Mouse (Mus musculus): ENCODE data around the gene Man1a2. TPM values are rescaled to one million over a fixed set of nuclear protein-coding genes. Genes with fewer than 3 reads are reported as not detected.
A peak's percentile ranks its signal among the peaks of the same experiment; 100 is the strongest.

Gene Man1a2
- total and polyA plus RNA-seq, 2 experiments from 2014 or later, result 49.0 to 73.2 TPM

GRCm38 (mm10) chr3:100568443-100569390 is 116.6 kb downstream of the Man1a2 start:
- Histone ChIP-seq H3K27me3 (ENCODE audit: insufficient read depth, low read length) (no peaks in the 10 kb centered on the region), H3K4me3 (ENCODE audit: low read length) (no peak overlapping the region), H3K36me3 (ENCODE audit: insufficient read depth, low read length) (no peaks in the 10 kb centered on the region; the same call in 1 of the 2 replicates), H3K27ac (no peak overlapping the region), H3K4me2 (ENCODE audit: low read depth, low read length) (no peak overlapping the region), H3K4me1 (ENCODE audit: insufficient read depth, low read length) (no peaks in the 10 kb centered on the region), H3K9me3 (ENCODE audit: low read length) (no peaks in the 10 kb centered on the region), H3K9ac (replicated peaks; ENCODE audit: low read length) (no peak overlapping the region)
- WGBS, result 83% methylated on average over 13 of the region's 13 CpGs
- ATAC-seq (peak; percentile 53; the same call in 1 of the 2 replicates), DNase-seq (ENCODE audit: low spot score) (peak; percentile 64)
- peak; percentile 73 for TF ChIP-seq CTCF (IDR thresholded peaks at IDR 0.05; ENCODE audit: low read depth)

- H3K4me3 ChIP-seq (ENCODE audit: low read length), result no peak overlapping the region
- H3K27ac ChIP-seq, result no peak overlapping the region
- 79% methylated on average over 2 of the region's 2 CpGs for WGBS
- no peaks in the 10 kb centered on the region for H3K27me3 ChIP-seq (ENCODE audit: insufficient read depth, low read length)
- H3K9me3 ChIP-seq (ENCODE audit: low read length), result no peaks in the 10 kb centered on the region
- H3K4me1 ChIP-seq (ENCODE audit: insufficient read depth, low read length), result no peaks in the 10 kb centered on the region
- H3K4me2 ChIP-seq (ENCODE audit: low read depth, low read length), result no peak overlapping the region
- TF ChIP-seq CTCF (IDR thresholded peaks at IDR 0.05; ENCODE audit: low read depth), result no peak
- ATAC-seq (no peak), DNase-seq (ENCODE audit: low spot score) (no peak)
- H3K36me3 ChIP-seq (ENCODE audit: insufficient read depth, low read length), result no peaks in the 10 kb centered on the region; the same call in 1 of the 2 replicates
- no peak overlapping the region for H3K9ac ChIP-seq (replicated peaks; ENCODE audit: low read length)
Observed at GRCm38 (mm10) chr3:100563565-100563964, 121.7 kb downstream of the Man1a2 start.

GRCm38 (mm10) chr3:100562455-100562854 is 122.8 kb downstream of the Man1a2 start:
- WGBS, result 95% methylated on average over 7 of the region's 7 CpGs

GRCm38 (mm10) chr3:100561561-100562175 is 123.6 kb downstream of the Man1a2 start:
- no peak for ATAC-seq

More at GRCm38 (mm10) chr3:100562455-100562854, 122.8 kb downstream of the Man1a2 start:
- no peak for TF ChIP-seq CTCF (IDR thresholded peaks at IDR 0.05; ENCODE audit: low read depth)
- H3K4me2 ChIP-seq (ENCODE audit: low read depth, low read length), result no peak overlapping the region
- no peaks in the 10 kb centered on the region for H3K9me3 ChIP-seq (ENCODE audit: low read length)
- no peak overlapping the region for H3K27ac ChIP-seq
- DNase-seq (ENCODE audit: low spot score) (no peak), ATAC-seq (no peak)
- H3K9ac ChIP-seq (replicated peaks; ENCODE audit: low read length), result no peak overlapping the region
- no peak overlapping the region for H3K4me3 ChIP-seq (ENCODE audit: low read length)
- no peaks in the 10 kb centered on the region for H3K4me1 ChIP-seq (ENCODE audit: insufficient read depth, low read length)
- no peaks in the 10 kb centered on the region; the same call in 1 of the 2 replicates for H3K36me3 ChIP-seq (ENCODE audit: insufficient read depth, low read length)
- H3K27me3 ChIP-seq (ENCODE audit: insufficient read depth, low read length), result no peaks in the 10 kb centered on the region

GRCm38 (mm10) chr3:100559431-100559830 is 125.9 kb downstream of the Man1a2 start:
- TF ChIP-seq CTCF (IDR thresholded peaks at IDR 0.05; ENCODE audit: low read depth), result no peak
- Histone ChIP-seq H3K27ac (no peak overlapping the region), H3K9me3 (ENCODE audit: low read length) (no peaks in the 10 kb centered on the region), H3K27me3 (ENCODE audit: insufficient read depth, low read length) (no peaks in the 10 kb centered on the region), H3K4me3 (ENCODE audit: low read length) (no peak overlapping the region), H3K4me1 (ENCODE audit: insufficient read depth, low read length) (no peaks in the 10 kb centered on the region), H3K4me2 (ENCODE audit: low read depth, low read length) (no peak overlapping the region), H3K36me3 (ENCODE audit: insufficient read depth, low read length) (no peaks in the 10 kb centered on the region), H3K9ac (replicated peaks; ENCODE audit: low read length) (no peak overlapping the region)
- ATAC-seq (no peak), DNase-seq (ENCODE audit: low spot score) (no peak)
- 96% methylated on average over 7 of the region's 7 CpGs for WGBS

More at GRCm38 (mm10) chr3:100561561-100562175, 123.6 kb downstream of the Man1a2 start:
- no peak for DNase-seq (ENCODE audit: low spot score)
- H3K9ac ChIP-seq (replicated peaks; ENCODE audit: low read length), result no peak overlapping the region
- no peaks in the 10 kb centered on the region for H3K4me1 ChIP-seq (ENCODE audit: insufficient read depth, low read length)
- no peaks in the 10 kb centered on the region; the same call in 1 of the 2 replicates for H3K36me3 ChIP-seq (ENCODE audit: insufficient read depth, low read length)
- H3K27ac ChIP-seq, result no peak overlapping the region
- no peaks in the 10 kb centered on the region for H3K27me3 ChIP-seq (ENCODE audit: insufficient read depth, low read length)
- TF ChIP-seq CTCF (IDR thresholded peaks at IDR 0.05; ENCODE audit: low read depth), result no peak
- WGBS, result 97% methylated on average over 2 of the region's 2 CpGs
- H3K9me3 ChIP-seq (ENCODE audit: low read length), result no peaks in the 10 kb centered on the region
- H3K4me2 ChIP-seq (ENCODE audit: low read depth, low read length), result no peak overlapping the region
- H3K4me3 ChIP-seq (ENCODE audit: low read length), result no peak overlapping the region

- H3K36me3 ChIP-seq (ENCODE audit: insufficient read depth, low read length), result no peaks in the 10 kb centered on the region
- no peak overlapping the region for H3K4me2 ChIP-seq (ENCODE audit: low read depth, low read length)
- no peak for DNase-seq (ENCODE audit: low spot score)
- H3K9me3 ChIP-seq (ENCODE audit: low read length), result no peaks in the 10 kb centered on the region
- 78% methylated on average over 4 of the region's 4 CpGs for WGBS
- no peak overlapping the region for H3K27ac ChIP-seq
- no peak for TF ChIP-seq CTCF (IDR thresholded peaks at IDR 0.05; ENCODE audit: low read depth)
- no peak overlapping the region for H3K9ac ChIP-seq (replicated peaks; ENCODE audit: low read length)
- H3K27me3 ChIP-seq (ENCODE audit: insufficient read depth, low read length), result no peaks in the 10 kb centered on the region
- H3K4me1 ChIP-seq (ENCODE audit: insufficient read depth, low read length), result no peaks in the 10 kb centered on the region
- no peak overlapping the region for H3K4me3 ChIP-seq (ENCODE audit: low read length)
- no peak for ATAC-seq
Observed at GRCm38 (mm10) chr3:100558211-100558708, 127.0 kb downstream of the Man1a2 start.

Measured in hindbrain, postnatal 0 days (tissue).